Mouse (Mus musculus) spleen, adult 2 months (tissue): ENCODE measurements around the gene Rab11fip5.

Source experiments
- CTCF ChIP-seq: fragments of 200-500 bp; IDR thresholded peaks from 2 replicates; pipeline ENCODE4 v1.5.1; 2011; ENCODE audit warnings: mild to moderate bottlenecking, inconsistent platforms; ENCODE audit not compliant: insufficient read depth, insufficient read length, insufficient replicate concordance; ENCODE audit errors: extremely low read depth
- POLR2A ChIP-seq: fragments of 200-500 bp; IDR thresholded peaks from 2 replicates; pipeline ENCODE4 v1.6.1; 2011; ENCODE audit warnings: low read depth, low read length, inconsistent platforms

- TF ChIP-seq POLR2A (no peak), CTCF (no peak)
These were observed 29.5 kb downstream of the Rab11fip5 start for GRCm38 (mm10) chr6:85344929-85345328.
